Mouse (Mus musculus) frontal cortex, postnatal 14 days (tissue): ENCODE results near the gene Prkg1.

Experiments
- DNase-seq, 2 experiments: peaks; one replicate each; pipeline ENCODE4 v3.0.0; 2022; ENCODE audit warnings: low spot score in 2 of 2

Prkg1 gene

DNA sequence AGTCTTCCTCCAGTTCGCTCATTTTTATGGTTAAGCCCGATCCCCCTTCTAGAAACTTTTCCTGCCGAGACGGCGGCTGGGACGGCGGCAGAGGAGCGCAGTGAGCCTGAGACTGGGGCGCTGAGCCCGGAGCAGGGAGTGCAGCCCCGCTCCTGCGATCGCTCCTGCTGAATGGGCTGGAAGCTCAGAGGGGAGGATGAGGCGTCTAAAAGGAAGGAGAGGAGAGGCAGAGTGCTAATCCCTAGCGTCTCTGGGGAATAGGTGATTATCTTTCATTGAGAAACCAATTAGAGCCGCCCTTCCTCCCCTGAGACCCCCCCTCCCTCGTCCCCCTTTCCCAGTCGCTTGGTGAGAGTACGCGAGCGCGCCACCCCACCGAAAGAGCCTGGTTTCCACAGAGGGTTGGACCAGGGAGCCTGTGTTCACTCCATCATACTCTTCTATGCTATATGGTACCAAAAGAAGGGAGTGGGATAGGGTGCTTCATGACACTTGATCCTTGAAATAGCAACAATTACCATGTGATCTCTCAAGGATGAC lies at the start of gene Prkg1:
Gene Prkg1 (minus strand): TSS at position 233 of the 540 bp plus-strand sequence.
- DNase-seq: peak in 1 of 2 experiments; percentile 20

DNA sequence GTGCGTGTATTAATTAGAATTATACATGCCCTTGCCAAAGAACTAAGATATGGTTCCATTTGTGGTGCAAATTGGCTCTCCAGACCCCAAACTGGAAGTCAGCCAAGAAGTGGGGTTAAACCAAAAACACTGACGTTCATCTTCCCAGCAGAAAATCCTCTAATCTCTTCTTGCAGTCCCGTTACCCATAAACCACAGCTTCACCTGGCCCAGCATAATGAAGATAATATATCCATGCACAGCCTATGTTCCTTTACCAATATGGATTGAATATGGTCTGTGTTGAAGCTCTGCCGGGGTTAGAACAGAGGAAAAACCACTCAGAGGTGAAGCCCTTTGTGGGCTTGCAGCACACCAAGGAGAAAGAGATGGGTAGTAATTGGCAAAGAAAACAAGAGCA lies 48.3 kb upstream of the Prkg1 start:
- DNase-seq: no peak

DNA sequence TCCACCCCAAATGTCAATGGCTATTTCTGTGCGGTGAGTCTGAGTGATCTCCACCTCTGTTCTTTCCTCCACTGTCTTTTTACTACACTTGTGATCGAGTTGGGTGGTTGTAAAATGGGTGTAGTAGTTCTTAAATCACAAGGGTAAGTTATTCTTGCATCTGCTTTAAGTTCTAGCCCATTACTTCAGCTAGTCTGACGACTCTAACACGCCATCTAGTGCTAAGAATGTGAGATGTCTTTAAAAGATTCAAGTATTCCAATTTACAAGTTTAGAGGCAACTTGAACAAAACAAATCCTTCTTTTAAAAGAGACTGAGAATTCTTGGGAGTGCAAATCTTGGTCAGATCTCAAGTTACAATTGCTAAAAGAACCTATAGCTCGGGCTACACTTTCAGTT lies 46.5 kb upstream of the Prkg1 start:
- no peak for DNase-seq

DNA sequence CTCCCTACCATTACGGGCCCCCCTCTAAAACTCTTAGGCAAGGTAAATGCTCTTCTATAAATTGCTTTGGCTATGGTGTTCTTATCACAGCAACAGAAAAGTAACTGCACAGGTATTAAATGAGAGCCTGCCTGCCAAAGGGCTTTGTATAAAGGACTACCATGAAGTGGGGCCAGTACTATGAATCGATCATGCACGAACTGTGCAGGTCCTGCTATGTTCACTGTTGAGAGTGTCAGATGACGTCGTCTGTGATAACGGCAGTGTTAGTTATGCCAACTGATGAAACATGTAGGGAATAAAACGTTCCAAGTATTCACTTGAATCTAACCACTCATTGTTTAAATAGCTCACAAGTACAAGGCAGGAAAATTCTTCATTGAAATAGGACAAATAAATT lies 40.6 kb upstream of the Prkg1 start:
- no peak for DNase-seq

DNA sequence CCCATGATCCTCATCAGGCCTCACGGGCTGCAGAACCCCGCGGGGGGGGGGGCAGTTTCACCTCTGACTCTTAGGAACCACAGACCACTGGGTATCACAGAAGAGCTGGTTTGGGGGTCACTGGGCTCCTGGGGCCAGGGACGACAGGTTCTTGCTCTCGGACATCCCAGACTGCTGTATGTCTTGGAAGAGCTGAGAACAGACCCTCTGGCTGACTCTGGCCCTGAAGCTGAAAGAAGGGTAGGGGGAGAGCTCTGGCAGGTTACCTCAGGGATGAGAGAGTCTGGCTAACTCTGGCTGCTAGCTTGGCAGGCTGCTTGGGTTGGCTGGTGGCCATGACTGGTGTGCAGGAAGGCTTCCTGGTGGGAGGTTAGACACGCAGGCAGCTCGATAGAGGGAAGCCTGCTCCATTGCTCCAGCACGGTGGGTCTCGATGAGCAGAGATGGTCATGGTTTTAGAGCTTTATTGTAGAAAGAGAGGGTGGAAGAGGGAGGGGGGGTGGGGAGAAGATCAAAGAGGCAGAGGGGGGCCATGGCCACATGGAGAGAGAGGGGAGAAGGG lies 30.7 kb upstream of the Prkg1 start:
- no peak for DNase-seq

DNA sequence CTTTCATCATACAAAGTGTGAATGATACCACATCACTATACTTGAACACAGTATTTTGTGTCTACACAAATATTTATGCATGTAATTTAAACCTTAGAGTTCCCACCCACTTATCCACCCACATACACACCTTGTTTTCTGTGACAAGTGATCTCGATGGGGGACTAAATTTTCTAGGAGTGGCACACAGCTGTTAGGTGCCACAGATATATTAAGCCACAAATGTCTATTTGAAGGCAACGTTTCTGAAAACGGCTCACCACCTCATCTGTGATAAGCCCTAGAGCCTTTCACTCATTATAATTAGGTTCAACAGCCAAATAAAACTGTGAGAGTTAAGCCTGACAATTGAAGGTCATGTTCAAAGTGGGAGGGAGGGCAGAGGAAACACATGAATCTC lies 26.9 kb upstream of the Prkg1 start:
- DNase-seq: no peak

DNA sequence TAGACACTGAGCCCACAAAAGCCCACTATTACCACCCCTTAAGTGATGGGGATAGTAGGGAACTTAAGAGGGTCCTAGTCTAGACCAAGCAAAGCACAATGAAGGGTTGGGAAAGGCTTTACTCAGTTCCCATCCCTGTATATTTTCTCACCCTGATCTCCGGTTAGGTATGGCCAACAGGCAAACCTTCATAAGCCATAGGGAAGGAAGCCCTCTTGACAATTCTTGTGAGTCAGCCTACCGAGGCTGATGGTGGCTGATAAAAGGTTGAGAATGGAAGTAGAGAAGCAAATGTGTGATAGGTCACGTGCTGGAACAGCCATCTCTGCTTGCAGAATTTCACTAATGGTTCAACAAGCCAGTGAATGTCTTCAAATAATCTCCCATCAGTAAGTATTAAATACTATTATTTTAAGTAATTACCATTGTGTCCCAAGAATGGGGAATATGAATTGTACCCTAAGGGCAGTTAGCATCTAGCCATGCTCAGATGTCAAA lies 16.7 kb upstream of the Prkg1 start:
- no peak for DNase-seq

DNA sequence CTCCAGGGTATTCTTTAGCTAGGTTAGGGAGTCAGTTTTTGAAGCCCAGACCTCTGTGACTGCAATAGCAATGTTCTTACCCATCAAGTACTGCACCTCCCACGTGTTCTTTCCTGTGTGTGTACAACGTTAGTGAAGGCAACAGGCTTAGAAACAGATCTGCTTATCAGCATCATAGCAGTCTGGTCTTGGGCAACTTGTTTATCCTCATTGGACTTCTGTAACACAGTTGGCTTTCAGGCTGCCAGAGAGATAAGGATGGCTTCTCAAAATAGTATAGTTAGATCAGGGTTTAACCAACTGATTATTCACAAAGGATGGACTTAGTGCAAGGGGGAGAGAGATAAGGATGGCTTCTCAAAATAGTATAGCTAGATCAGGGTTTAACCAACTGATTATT lies 16.2 kb upstream of the Prkg1 start:
- DNase-seq: no peak

DNA sequence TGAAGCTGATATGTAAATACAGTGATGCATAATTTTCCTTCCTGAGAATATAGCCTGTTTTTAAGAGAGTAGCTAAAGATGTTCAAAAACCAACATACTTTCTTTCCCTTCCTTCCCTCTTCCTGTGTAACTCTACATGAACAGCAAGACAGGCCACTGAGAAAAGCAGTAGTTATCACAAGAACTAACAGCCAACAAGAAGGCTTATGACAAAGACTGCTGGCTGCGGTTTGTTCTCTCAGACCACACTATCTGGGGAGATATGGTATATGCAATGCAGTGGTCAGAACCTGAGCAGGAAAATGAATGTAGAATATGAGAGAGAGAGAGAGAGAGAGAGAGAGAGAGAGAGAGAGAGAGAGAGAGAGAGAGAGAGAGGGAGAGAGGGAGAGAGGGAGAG lies 15.4 kb upstream of the Prkg1 start:
- DNase-seq: no peak

DNA sequence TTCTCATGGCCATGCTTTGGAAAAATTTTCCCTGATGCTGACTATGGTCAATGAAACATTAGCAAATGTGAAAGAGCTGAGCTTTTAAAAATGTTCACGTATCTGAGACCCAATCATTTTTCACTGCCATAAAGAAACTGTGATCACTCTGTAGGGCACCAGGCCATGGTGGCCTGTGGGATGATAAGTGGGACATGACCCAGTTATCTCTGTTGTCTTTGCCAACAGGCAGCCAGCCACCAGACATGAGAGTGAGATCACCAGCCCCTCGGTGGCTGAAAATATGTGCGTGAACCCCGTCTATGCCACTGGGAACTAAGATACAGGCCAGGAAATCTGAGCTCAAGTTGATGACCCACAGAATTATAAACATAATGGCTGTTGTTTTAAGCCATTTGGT lies 14.2 kb upstream of the Prkg1 start:
- DNase-seq: no peak

DNA sequence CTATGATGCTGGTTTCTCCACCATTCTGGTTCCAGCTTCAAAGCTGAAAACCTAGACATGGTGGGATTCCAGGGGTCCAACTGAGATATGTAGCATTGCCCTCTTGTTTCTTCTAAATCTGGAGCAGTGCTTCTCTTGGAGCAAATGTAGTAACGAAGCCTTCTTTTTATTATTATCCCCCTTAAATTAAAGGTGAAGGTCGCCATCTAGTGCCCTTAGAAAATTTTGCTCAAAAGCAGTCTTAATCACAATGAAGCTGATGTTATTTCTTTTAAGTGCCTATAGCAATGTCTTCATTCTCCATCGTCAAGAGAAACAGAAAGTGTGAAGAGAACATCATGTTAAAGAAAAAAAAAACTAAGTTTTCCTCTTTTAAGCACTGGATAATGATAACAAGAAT lies 2.2 kb upstream of the Prkg1 start:
- DNase-seq: no peak

DNA sequence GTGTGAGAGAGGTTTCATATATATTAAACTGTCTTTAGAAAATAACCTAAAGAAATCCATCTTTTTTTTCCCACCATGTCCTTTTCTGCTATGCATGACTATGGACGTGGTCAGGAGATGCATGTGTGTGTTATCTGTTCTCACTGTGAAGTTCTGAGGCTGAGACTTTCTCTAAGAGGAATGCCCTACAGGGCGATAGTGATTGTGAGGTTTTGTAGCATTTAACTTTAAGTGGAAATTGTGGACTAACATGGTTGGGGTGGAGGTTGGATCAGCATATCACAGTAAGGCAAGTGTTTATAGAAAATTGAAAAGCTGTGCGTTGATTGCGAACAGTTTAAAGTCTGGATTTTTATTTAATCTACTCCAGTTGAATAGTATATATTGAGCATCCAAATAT lies 618 bp upstream of the Prkg1 start:
- DNase-seq: no peak

DNA sequence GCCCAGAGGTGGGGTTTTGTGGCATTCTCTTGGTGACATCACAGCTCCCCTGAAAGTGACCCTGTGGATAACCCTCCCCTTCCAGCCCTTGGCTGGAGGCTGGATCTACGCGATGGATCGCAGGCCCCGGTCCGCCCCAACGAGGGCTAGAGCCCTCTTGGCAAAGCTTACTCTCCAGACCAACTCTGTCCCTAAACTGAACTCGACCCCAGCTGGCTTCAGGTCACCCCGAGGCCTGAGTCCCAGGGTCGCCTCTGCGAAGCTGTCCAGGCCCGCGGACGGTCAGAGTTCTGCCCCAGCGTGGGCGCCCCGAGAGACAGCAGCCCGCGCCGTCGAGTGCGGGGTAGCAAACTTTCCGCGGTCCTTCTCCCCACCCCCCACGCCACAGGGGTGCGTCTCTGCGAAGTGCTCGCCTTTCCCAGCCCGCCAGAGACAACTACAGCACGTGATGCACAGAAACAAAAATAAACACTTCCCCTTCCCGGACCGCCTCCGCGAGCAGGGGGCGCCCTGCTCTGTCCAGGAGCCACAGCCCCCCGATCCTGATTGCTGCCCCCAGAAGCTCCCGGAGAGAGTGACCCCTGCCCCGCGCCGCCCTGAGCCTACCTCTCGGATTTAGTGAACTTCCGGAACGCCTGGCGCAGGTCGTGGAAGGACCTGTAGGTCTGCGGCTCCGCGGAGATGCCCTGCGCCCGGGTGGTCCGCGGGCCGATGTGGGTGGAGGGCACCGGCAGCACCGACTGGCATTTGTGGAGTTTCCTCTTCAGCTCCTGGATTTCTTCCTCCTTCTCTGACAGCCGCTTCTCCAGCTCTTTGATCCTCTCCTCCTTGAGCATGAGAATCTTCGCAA lies 657 bp downstream of the Prkg1 start:
- DNase-seq: no peak

DNA sequence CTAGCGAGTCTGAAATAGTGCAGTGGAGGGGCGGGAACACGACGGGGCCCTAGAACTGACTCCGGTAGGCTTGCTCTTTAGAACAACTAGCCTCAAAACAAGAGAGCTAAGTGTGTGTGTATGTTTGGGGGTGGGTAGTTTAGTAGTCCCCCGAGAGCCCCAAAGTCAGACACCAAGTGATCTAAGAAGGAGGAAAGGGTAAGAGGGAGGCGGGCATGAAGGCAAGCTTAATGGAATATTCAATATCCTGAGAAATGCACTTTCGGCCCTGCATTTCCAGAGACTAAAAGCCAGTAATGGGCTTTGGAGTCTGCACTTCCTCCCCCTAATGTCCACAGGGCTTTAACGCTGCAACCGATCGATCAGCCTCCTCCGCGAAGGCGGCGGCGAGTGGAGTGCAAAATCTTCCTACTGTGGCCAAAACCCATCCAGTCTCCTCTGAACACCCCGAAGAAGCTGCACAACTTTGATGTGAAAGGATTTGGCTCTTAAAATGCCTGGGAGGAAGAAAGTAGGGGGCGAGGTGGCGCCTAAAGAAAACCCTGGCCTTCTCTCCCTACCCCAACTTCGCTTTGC lies 1.5 kb downstream of the Prkg1 start:
- DNase-seq: no peak

DNA sequence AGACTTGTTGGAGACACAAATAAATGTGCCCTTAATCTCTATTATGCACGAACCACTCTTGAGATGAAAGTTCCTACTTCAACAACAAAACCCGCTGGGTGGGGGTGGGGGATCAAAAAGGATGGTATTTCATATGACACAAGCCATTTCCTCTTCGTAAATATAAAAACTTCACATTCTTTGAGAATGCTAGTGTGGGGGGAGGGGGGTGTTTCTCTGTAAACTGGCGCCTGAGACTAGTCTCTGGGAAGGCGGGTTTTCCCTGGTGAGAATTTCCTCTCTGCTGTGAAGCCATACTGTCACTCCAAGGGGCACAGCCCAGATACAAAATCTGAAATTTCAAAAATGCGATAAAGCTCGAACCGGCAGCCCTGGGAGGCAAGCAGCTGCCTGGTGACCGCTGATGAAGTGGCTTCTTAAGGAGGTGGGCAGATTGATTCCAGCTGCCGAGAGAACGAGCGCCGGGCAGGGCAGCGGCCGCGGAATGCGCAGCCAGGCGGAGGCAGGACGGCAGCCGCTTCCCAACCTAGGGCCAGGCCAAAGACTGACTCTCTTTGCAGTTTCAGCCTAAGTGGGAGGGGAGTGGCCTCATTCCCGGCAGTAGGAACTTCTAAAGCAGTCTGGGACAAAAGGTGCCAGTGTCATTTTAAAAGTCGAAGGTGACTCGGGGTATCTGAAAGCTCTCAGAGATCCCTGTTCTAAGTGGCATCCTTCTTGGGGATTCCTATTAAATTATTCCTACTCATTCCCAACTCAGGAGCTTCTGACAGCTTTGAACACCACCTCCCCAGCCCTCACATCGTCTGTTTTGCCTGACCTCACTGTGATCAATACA lies 2.2 kb downstream of the Prkg1 start:
- no peak for DNase-seq

DNA sequence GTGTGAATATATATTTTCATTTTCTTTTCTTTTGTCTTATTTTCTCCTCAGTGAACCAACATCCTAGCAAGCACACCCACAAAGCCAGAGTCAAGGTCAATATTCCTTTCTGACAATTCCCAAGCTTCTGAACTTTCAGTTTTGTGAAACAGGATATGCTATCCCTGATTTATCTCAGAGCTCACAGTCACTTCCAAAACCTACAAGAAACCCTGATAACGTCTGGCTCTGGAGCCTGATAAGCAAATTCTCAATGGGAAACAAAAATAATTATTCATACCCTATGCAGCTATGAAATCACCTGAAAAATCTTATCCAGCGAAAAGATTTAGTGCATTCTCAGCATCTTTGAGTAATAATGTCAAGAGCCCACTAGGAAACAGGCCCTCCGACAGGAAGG lies 5.0 kb downstream of the Prkg1 start:
- DNase-seq: no peak

DNA sequence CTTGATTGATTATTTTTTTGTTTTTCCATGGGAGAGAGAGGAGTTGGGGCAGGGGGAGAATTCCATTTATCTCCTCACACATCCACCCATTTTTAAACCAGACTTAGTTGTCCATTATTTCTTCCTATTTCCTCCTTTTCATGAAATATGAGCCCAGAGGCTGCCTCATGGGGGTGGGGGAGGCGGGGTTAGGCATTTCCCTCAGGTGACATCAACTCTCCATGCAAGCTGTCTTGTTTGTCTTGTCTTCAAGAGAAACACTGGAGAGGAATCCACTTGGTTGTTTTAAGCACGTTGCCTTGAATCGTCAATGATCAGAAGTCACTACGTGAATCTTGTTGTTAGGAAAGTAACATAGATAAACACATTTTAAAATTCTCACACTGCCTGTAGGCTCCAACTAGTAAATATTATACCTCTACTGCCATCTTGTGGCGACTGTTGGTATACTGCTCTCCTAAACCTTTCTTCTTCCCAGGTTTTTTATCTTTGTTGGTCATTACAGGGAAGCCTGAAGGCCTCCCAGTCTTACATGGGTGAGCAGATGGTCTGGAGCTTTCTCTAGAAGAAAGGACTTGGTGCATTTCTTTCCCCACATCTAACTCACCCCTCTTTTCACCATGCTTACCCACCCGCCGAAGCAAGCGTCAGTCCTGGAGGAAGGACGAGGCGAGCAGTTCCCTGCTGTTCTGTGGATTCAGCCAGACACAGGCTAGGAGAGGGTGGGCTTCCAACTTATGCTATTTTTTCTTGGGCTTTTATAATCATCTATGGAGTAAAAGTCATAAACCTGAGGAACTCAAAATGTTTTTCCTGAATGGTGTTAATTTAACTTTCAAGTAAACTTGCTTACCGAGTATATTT lies 8.7 kb downstream of the Prkg1 start:
- DNase-seq: peak in 1 of 2 experiments; percentile 48

DNA sequence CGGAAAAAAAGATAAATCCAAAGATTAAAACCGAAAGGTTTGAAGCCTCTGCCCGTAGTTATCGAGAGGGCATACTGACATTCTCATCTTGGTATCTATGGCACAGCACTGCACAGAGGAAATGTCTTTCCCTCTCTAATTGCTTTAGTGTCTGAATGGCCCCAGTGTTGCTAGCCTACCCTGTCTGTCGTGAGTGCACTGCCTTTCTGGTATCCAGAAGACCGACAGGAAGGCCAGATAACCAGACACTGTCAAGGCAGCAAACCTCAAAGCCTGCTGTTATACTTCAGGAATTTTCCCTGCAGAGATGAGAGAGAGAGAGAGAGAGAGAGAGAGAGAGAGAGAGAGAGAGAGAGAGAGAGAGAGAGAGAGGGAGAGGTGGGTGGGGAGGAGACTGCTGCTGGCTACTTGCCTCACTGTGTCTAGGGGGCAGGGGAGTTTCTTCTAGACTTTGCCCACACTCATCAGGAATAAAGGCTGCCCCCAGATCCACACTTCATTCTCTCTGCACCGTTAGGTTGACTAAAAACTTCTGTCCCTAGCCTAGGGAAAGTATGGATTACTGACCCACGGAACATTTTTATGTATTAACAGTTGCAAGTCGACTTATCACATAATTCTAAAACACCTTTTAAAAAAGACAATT lies 10.1 kb downstream of the Prkg1 start:
- DNase-seq: no peak

DNA sequence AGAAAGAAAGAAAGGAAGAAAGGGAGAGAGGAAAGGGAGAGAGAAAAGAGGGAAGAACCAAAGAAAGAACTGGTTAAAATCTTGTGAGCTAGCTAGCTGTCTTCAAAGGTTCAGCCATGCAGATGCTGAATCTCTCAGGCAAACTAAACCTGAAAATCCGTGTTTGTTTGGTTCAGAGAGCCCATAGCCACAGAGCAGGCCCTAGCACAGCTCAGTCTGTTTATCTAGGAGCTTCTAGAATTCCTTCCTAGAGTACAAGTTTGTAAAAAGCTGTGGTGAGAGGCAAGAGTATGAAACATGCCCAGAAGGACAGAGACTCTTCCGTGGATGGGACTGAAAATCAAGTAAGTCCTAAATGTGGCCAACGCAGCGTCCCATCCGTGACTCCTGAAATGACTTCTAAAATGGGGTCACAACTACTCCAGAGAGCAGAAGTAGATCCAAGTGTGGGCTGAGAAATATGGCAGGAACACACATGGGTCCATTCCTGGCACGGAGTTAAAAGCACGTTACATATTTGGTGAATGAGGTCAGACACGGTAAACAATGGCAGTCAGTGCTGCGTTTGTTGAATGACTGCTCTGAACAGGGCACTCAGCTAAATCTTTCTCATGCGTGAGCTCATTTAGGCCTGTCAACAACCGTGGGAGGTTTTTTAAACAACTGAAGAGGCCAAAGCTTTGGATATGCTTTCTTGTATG lies 13.7 kb downstream of the Prkg1 start:
- DNase-seq: no peak

DNA sequence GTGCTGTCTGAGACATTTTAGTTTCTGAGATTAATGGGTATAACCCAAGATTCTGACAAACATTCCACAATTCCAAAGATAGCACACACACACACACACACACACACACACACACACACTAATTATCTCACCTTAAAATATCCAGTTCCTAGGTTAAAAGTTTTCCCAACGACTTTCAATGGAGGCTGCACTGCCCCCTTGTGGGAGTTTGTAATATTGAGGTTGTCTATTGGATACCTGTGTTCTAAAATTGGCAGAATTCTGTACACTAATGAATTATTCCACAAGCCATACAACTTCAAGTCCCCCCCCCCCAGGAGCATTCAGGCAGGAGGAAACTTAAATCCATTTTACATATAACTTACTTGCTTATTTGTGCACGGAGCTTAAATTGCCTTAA lies 18.2 kb downstream of the Prkg1 start:
- DNase-seq: peak in 1 of 2 experiments; percentile 30
